Mouse (Mus musculus) lung, adult 2 months (tissue): Measurements from ENCODE around the gene Dpagt1. TPM values are rescaled to one million over a fixed set of nuclear protein-coding genes. Genes with fewer than 3 reads are reported as not detected.

Experiments
- DNase-seq: peaks from one replicate; pipeline ENCODE4 v3.0.0; 2022
- H3K4me1 ChIP-seq: fragments of 200-500 bp; 2 replicates; pipeline ENCODE4 v1.6.1; 2011; ENCODE audit warnings: low read length; ENCODE audit not compliant: control insufficient read depth, insufficient read depth
- H3K4me3 ChIP-seq: fragments of 200-500 bp; replicated peaks from 2 replicates; pipeline ENCODE3; 2011; ENCODE audit warnings: low read depth, mild to moderate bottlenecking, control low read depth, low read length; ENCODE audit errors: extremely low read depth
- CTCF ChIP-seq: fragments of 200-500 bp; IDR thresholded peaks from 2 replicates; pipeline ENCODE4 v1.5.1; 2011; ENCODE audit warnings: mild to moderate bottlenecking, low read length, control low read depth; ENCODE audit not compliant: insufficient read depth
- POLR2A ChIP-seq: fragments of 200-500 bp; IDR thresholded peaks from 2 replicates; pipeline ENCODE4 v1.6.1; 2011; ENCODE audit warnings: low read depth, mild to moderate bottlenecking, control low read depth, low read length, borderline replicate concordance; ENCODE audit errors: extremely low read depth
- WGBS: fragments of 180-500 bp; shearing (Covaris S2); methylation state at CpG from one replicate; pipeline ENCODE4 v1.1.7; 2018; 5-methylcytosine and 5-hydroxymethylcytosine counted together
- polyA plus RNA-seq: library from polyadenylated mRNA; depleted of rRNA; stranded (reverse); fragments of >200 nt; gene quantifications from 2 replicates; pipeline ENCODE4 v1.2.3, GENCODE M21; 2012

The Dpagt1 gene
- polyA plus RNA-seq, 1 experiment: 58.7 TPM

DNA sequence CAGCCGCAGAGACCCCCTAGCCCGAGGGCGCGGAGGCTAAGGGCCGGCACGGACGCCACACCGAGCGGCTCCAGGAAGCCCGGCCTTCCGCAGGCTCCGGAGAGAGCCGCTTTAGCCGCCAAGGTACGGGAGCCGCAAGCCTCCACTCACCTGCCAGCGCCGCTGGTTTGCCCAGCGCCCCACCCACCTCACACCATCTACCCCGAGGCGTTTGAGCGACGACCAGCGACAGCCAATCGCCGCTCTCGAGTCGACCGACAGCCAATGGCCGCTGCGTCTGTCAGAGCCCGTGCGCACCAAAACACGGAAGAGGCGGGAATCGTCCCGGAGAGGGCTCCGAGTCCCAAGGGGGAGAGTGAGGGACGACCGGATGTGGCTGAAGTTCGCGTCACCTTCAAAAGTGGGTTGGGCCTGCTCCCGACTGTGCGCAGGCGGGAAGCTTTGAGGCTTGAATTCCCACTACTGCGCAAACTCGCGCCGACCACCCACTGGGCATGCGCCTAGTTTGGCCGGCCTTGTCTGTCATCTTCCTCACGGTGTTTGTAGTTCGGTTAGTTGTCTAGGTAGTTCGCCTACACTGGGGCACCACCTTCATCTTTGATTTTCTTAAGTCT, 20.2 kb upstream of the Dpagt1 start, which contains the start of gene Hinfp:
Hinfp (minus strand) TSS at position 206 of the 614 bp plus-strand sequence.
- WGBS: under 1% methylated on average over 54 of the region's 54 CpGs
- peak within 1 kb of the TSS; percentile 90 for H3K4me3 ChIP-seq
- TF ChIP-seq POLR2A (peak; percentile 88; the same call in 1 of the 2 replicates), CTCF (no peak)
- no peaks in the 10 kb centered on the region; the same call in 1 of the 2 replicates for H3K4me1 ChIP-seq
- DNase-seq: peak; percentile 97

DNA sequence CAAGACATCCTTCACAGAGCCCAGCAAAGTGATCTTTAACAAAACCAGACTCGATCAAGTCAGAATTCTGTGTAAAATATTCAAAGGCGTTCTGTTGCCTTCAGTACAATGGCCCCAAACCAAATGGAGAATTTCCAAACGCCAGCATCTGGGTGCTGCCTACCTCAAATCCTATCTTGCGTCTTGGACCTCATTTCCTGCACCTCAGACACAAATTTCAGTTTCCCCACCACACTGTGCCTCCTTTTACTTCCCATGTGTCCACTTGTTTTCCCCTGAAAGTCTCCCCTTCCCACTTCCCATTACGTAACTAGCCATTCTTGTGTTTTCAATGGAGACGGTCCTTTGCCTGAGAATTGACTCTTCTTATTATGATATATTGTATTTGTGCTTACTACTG, 19.3 kb upstream of the Dpagt1 start:
- Histone ChIP-seq H3K4me3 (no peak overlapping the region), H3K4me1 (no peaks in the 10 kb centered on the region; the same call in 1 of the 2 replicates)
- no peak for TF ChIP-seq CTCF
- TF ChIP-seq POLR2A: no peak
- 90% methylated on average over 6 of the region's 6 CpGs for WGBS
- DNase-seq: no peak

DNA sequence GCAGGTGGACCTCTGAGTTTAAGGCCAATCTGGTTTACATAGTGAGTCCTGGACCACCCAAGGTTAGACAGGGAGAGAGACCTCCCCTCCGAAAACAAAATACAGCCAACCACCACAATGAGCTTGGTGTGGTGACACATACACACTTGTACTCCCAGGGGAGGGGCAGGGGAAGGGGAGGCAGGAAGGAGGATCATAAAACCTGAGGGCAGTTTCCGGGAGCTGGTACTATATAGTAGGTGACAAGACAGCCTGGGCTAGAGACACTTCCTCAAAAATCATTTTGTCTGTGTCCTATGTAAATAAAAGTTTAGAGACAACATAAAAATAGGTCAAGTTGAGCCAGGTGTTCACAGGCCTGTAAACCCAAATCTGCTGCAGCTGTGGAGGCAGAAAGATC, 18.6 kb upstream of the Dpagt1 start:
- no peaks in the 10 kb centered on the region; the same call in 1 of the 2 replicates for H3K4me1 ChIP-seq
- H3K4me3 ChIP-seq: no peak overlapping the region
- TF ChIP-seq POLR2A: no peak
- no peak for TF ChIP-seq CTCF
- DNase-seq: no peak
- WGBS: 78% methylated on average over 2 of the region's 2 CpGs

DNA sequence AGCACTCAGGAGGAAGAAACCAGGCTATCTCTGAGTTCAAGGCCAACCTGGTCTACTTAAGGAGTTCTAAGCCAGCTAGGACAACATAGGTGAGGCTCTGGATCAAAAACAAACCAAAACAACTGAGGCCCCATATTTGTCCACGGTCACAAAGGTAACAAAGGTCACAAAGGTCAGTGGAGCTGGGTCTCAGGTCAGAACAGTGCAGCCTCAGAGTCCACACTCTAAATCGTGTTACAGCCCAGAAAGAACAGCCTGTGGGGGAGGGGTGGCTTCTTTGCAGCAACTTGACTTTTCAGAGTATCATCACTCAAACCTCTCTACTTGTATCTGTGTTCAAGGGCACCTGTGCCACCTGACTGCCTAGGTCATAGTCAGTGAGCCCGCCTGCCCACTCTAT, 16.1 kb upstream of the Dpagt1 start:
- WGBS: 72% methylated on average over 3 of the region's 3 CpGs
- Histone ChIP-seq H3K4me3 (no peak overlapping the region), H3K4me1 (no peaks in the 10 kb centered on the region)
- DNase-seq: no peak
- TF ChIP-seq POLR2A: no peak
- no peak for TF ChIP-seq CTCF

DNA sequence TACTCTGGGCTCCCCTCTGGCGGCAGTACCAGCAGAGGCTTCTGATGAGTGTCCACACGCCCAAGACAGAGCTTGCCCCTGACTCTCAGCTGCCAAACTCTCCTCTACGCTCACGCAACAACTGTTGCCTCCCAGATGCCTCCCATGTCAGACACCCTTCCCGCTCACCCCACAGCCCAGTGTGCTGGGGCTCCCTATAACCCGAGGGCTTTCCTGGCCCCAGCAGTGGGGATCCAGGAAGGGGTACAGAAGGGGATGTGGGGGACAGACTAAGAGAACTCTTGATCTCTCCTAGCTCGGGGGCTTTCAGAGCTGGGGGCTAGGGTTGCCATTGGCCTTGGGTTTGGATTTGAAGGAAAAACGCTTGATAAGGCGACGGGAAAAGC, 15.1 kb upstream of the Dpagt1 start:
- H3K4me3 ChIP-seq: peak overlapping the region; percentile 50
- no peak for TF ChIP-seq POLR2A
- TF ChIP-seq CTCF: no peak
- WGBS: 49% methylated on average over 10 of the region's 10 CpGs
- no peaks in the 10 kb centered on the region for H3K4me1 ChIP-seq
- DNase-seq: no peak

DNA sequence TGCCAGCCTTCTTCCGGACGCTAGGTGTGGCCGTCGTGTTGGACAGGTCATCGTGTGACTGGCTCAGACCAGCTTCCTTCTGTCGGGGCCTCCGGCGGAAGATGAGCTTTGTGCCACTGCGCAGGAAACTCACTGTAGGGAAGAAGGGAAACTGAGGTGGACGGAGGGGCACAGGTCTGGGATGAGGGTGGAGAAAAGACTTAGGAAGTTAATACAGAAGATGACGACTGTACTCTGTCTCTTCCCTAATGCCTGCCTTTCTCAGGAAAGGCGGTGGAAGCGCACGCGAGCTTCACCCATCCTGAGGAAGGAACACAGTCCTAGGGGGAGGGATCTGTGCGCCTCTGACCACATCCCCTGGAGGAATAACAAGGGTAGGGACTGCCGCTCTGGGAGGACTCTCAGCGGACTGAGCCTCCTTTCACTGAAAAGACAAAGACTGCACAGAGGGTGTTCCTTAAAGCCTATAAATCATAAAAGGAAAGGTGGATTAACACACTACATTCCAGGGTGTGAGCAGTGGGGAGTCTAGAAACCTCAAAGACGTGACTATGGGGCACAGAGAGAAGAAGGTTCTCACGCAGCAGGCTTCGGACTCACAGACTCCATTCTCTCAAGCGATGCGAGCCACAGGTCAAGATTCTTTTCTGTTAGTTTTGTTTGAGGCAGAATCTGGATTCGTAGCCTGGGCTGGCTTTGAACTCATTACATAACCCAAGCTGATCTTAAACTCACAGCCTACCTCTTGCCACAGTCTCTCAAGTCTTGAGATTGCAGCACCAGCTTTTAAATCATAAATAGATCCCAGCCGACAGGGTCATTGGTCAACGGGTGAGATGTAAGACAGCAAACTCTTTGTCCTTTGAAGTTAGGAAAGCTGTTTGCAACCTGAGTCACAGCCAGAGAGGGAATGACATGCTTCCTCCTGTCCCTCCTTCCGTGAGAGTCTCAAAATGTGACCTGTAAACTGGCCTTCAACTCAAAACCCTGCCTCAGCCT, 14.4 kb upstream of the Dpagt1 start:
- 32% methylated on average over 27 of the region's 27 CpGs for WGBS
- peak; percentile 27 for DNase-seq
- H3K4me1 ChIP-seq: no peaks in the 10 kb centered on the region
- H3K4me3 ChIP-seq: peak overlapping the region; percentile 50
- TF ChIP-seq CTCF (no peak), POLR2A (peak; percentile 60)

DNA sequence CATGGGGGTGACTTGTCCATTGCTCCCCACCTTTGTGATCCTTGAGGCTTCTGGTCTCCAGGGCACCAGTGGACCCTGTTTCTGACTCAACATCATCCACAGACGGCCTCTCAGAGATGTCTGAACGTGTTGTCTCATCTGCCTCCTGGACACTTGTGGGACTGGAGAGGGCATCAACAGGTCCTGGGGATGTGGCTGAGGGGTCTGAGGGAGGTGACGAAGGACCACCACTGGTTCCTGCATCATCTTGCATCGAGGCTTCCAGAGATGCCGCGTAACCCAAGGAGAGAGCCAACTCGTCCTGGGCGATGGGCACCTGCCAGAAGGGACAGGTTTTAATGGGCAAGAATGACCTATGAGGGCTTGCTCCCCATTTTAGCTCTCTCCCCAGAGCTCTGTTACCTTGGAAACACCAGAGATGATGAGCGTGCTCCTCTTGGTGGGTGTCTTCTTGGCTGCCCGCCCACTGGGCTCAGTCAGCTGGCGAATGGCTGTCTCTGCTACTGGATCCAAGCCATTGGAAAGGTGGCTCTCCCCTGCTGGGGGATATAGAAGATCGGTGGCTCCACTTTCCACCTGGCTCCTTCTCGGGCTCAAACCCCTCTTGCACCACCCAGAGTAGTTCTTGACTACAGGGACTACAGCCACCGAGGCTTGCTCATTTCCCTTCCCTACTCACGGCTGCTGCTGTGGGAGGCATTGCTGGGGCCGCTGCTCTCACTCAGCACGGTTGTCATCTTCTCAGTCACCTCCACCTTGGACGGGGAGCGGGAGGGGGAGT, 12.2 kb upstream of the Dpagt1 start:
- TF ChIP-seq POLR2A: no peak
- TF ChIP-seq CTCF: no peak
- WGBS: 82% methylated on average over 19 of the region's 19 CpGs
- no peak for DNase-seq
- H3K4me1 ChIP-seq: peaks cover 10% of the 10 kb centered on the region
- no peak overlapping the region for H3K4me3 ChIP-seq

DNA sequence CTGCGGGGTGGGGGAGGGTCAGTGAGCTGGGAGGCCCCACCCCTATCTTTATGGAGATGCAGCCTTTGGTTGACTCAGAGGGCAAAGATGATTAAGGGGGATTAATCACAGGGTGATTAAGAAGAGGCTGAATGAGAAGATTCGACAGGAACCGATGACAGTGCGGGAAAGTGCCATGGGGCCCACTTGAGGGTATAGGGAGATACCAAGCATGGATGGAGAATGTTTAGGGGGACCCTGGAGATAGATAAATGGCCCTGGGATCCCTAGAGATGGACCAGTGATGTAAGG, 11.6 kb upstream of the Dpagt1 start:
- Histone ChIP-seq H3K4me1 (peaks cover 11% of the 10 kb centered on the region), H3K4me3 (no peak overlapping the region)
- DNase-seq: no peak
- 84% methylated on average over 4 of the region's 4 CpGs for WGBS
- TF ChIP-seq POLR2A: no peak
- TF ChIP-seq CTCF: no peak

DNA sequence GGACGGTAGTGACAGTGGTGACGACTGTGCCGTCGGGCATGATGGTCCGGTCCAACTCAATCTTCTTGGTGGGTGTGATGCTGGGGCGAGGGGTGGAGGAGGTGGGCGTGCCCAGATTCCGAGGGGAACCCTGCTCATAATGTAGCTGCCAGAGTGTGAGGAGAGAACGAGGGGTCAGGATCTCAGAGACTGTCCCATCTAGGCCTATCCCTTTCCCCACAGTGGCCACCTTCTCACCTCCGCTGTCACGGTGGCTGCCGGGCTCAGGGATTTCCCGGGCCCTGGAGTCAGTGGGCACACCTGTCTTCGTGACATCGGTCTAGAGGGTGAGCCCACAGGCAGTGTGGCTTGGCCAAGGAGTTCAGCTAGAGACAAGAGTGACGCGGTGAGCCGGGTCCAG, 10.9 kb upstream of the Dpagt1 start:
- WGBS: 91% methylated on average over 18 of the region's 18 CpGs

More for the DNA sequence above, 10.9 kb upstream of the Dpagt1 start:
- TF ChIP-seq CTCF (no peak), POLR2A (no peak)
- DNase-seq: no peak
- no peak overlapping the region for H3K4me3 ChIP-seq
- H3K4me1 ChIP-seq: peaks cover 11% of the 10 kb centered on the region
